Mouse (Mus musculus) stomach, postnatal 0 days (tissue): ENCODE results near the gene Hspa1a.

Source experiments
- CTCF ChIP-seq: IDR thresholded peaks from 2 replicates; pipeline ENCODE4 v1.5.1; 2016; ENCODE audit warnings: antibody characterized with exemption, low read depth, mild to moderate bottlenecking, moderate library complexity
- EP300 ChIP-seq: optimal IDR thresholded peaks from 2 replicates; pipeline ENCODE3; 2016; ENCODE audit warnings: antibody characterized with exemption

DNA sequence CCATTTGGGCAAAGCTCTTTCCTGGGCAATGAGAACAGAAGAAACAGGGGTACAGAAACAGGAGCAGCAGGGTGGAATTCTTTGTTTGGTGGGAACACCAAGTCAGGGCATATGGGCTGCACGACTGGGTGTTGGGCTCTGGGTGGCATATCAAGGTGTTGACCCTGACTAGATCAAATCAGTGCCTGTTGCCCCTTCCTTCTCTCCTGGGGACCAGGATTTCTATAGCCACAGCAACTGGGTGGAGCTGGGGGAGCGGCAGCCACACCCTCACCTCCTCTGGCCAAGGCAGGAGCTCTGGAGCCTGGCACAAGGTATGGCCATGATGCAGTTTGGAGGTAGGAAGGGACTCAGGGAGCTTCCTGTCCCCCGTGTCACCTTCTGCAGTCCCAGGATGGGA lies 46.2 kb upstream of the Hspa1a start:
- TF ChIP-seq EP300 (no peak), CTCF (no peak)
